Mouse (Mus musculus) adipocyte (in vitro differentiated cells): ENCODE data around the gene Arhgef40.
"Not testable (repeated sequence)": the region's sequence is repeated elsewhere in the genome, so short reads cannot be mapped to it uniquely, and the experiment has no call there.

Experiments
- DNase-seq: peaks from one replicate; pipeline ENCODE4 v3.0.0-alpha.2; 2016; ENCODE audit warnings: low spot score

Gene Arhgef40

GRCm38 (mm10) chr14:52019051-52019589, 34.6 kb downstream of the Arhgef40 start:
- DNase-seq: no peak

GRCm38 (mm10) chr14:52019590-52020340, 35.2 kb downstream of the Arhgef40 start:
- DNase-seq: peak; percentile 97

GRCm38 (mm10) chr14:52020486-52021137, 36.1 kb downstream of the Arhgef40 start, which contains the start of gene Zfp219:
Zfp219 (minus strand) TSS chr14:52020733.
- peak; percentile 89 for DNase-seq

GRCm38 (mm10) chr14:52021138-52021529, 36.6 kb downstream of the Arhgef40 start:
- DNase-seq: no peak

GRCm38 (mm10) chr14:52021568-52022212, 37.2 kb downstream of the Arhgef40 start:
- no peak for DNase-seq

GRCm38 (mm10) chr14:52022244-52022708, 37.8 kb downstream of the Arhgef40 start:
- DNase-seq: no peak

- DNase-seq: peak; percentile 90
Measured at GRCm38 (mm10) chr14:52022709-52023459, 38.4 kb downstream of the Arhgef40 start.

- no peak for DNase-seq
Measured at GRCm38 (mm10) chr14:52024133-52024532, 39.6 kb downstream of the Arhgef40 start.

GRCm38 (mm10) chr14:52026342-52026741, 41.8 kb downstream of the Arhgef40 start:
- no peak for DNase-seq

GRCm38 (mm10) chr14:52035926-52036325, 51.4 kb downstream of the Arhgef40 start:
- DNase-seq: no peak

GRCm38 (mm10) chr14:52039332-52039731, 54.8 kb downstream of the Arhgef40 start:
- DNase-seq: no peak

- not testable (repeated sequence) for DNase-seq
Measured at GRCm38 (mm10) chr14:52042359-52042758, 57.8 kb downstream of the Arhgef40 start, which contains the start of gene Olfr221. Olfr221 (minus strand) TSS chr14:52042459.

GRCm38 (mm10) chr14:52043446-52043845, 58.9 kb downstream of the Arhgef40 start:
- no peak for DNase-seq

- no peak for DNase-seq
Measured at GRCm38 (mm10) chr14:52044901-52045678, 60.6 kb downstream of the Arhgef40 start.

GRCm38 (mm10) chr14:52045966-52046565, 61.5 kb downstream of the Arhgef40 start:
- DNase-seq: no peak

- DNase-seq: not testable (repeated sequence)
Measured at GRCm38 (mm10) chr14:52052720-52053119, 68.2 kb downstream of the Arhgef40 start.
